Mouse (Mus musculus) stomach, postnatal 0 days (tissue): Measurements from ENCODE around the gene Ncl. TPM values are rescaled to one million over a fixed set of nuclear protein-coding genes. Genes with fewer than 3 reads are reported as not detected.

ENCODE experiments used
- ATAC-seq: fragments of 200-750 bp; cut with Nextera tagmentation; 2 replicates; pipeline ENCODE4 v1.8.0; 2017; ENCODE audit not compliant: low FRiP score, low TSS enrichment
- DNase-seq: peaks from one replicate; pipeline ENCODE4 v3.0.0-alpha.2; 2016; ENCODE audit warnings: low spot score
- H3K27ac ChIP-seq: fragments of 300-500 bp; sonication (generic); replicated peaks from 2 replicates; pipeline ENCODE4 v1.5.1; 2014; ENCODE audit warnings: mild to moderate bottlenecking, control low read depth
- H3K27me3 ChIP-seq: fragments of 300-500 bp; sonication (generic); 2 replicates; pipeline ENCODE4 v1.6.1; 2014; ENCODE audit warnings: low read length; ENCODE audit not compliant: control insufficient read depth, insufficient read depth
- H3K36me3 ChIP-seq: fragments of 300-500 bp; sonication (generic); 2 replicates; pipeline ENCODE4 v1.6.1; 2014; ENCODE audit warnings: low read length, mixed read lengths; ENCODE audit not compliant: control insufficient read depth, insufficient read depth
- H3K4me1 ChIP-seq: fragments of 300-500 bp; sonication (generic); replicated peaks from 2 replicates; pipeline ENCODE4 v1.6.1; 2014; ENCODE audit warnings: antibody characterized with exemption; ENCODE audit not compliant: control insufficient read depth, insufficient read depth
- H3K4me2 ChIP-seq: fragments of 300-500 bp; sonication (generic); replicated peaks from 2 replicates; pipeline ENCODE4 v1.6.1; 2014; ENCODE audit warnings: low read depth, mild to moderate bottlenecking, control low read depth, moderate library complexity
- H3K4me3 ChIP-seq: fragments of 300-500 bp; sonication (generic); 2 replicates; pipeline ENCODE4 v1.5.1; 2014; ENCODE audit warnings: low read depth, low read length, control low read depth
- H3K9ac ChIP-seq: fragments of 300-500 bp; sonication (generic); 2 replicates; pipeline ENCODE4 v1.6.1; 2014; ENCODE audit warnings: mild to moderate bottlenecking, low read length, control low read depth, mixed read lengths
- H3K9me3 ChIP-seq: fragments of 300-500 bp; sonication (generic); 2 replicates; pipeline ENCODE4 v1.6.1; 2016; ENCODE audit warnings: low read length; ENCODE audit not compliant: control insufficient read depth
- CTCF ChIP-seq: IDR thresholded peaks from 2 replicates; pipeline ENCODE4 v1.5.1; 2016; ENCODE audit warnings: antibody characterized with exemption, low read depth, mild to moderate bottlenecking, moderate library complexity
- EP300 ChIP-seq: optimal IDR thresholded peaks from 2 replicates; pipeline ENCODE3; 2016; ENCODE audit warnings: antibody characterized with exemption
- WGBS: fragments of 180-500 bp; shearing (Covaris S2); extraction: QIAGEN DNeasy Blood & Tissue Kit; methylation state at CpG from one replicate; pipeline ENCODE4 v1.1.7; 2014; 5-methylcytosine and 5-hydroxymethylcytosine counted together
- polyA plus RNA-seq: library from polyadenylated mRNA; unstranded; fragments of >200 nt; fragmentation: Nextera tagmentation; extraction: Ambion mirVana; gene quantifications from 2 replicates; pipeline ENCODE4 v1.2.1, GENCODE M21; 2015

The Ncl gene
- polyA plus RNA-seq, 1 experiment from 2014 or later, result 198 TPM

- no peaks in the 10 kb centered on the region for H3K9me3 ChIP-seq
- no peak overlapping the region for H3K27ac ChIP-seq
- H3K27me3 ChIP-seq, result no peaks in the 10 kb centered on the region
- peak; percentile 40 for ATAC-seq
- no peak overlapping the region for H3K9ac ChIP-seq
- no peak overlapping the region for H3K4me2 ChIP-seq
- TF ChIP-seq CTCF (peak; percentile 93), EP300 (no peak)
- H3K4me1 ChIP-seq, result no peaks in the 10 kb centered on the region
- peak; percentile 58 for DNase-seq
- 43% methylated on average over 10 of the region's 10 CpGs for WGBS
- no peak overlapping the region for H3K4me3 ChIP-seq
- no peaks in the 10 kb centered on the region for H3K36me3 ChIP-seq
Observed at GRCm38 (mm10) chr1:86371997-86372396, 12.8 kb upstream of the Ncl start.

GRCm38 (mm10) chr1:86368086-86368485, 8.9 kb upstream of the Ncl start:
- no peak for DNase-seq
- Histone ChIP-seq H3K36me3 (no peaks in the 10 kb centered on the region), H3K27ac (no peak overlapping the region), H3K9ac (no peak overlapping the region), H3K4me3 (no peak overlapping the region), H3K4me1 (no peaks in the 10 kb centered on the region), H3K27me3 (no peaks in the 10 kb centered on the region), H3K9me3 (no peaks in the 10 kb centered on the region), H3K4me2 (no peak overlapping the region)
- WGBS, result 76% methylated on average over 4 of the region's 4 CpGs
- no peak for ATAC-seq
- TF ChIP-seq EP300, result no peak
- no peak for TF ChIP-seq CTCF

GRCm38 (mm10) chr1:86363671-86364070, 4.5 kb upstream of the Ncl start:
- Histone ChIP-seq H3K27me3 (no peaks in the 10 kb centered on the region), H3K4me3 (no peak overlapping the region), H3K9me3 (no peaks in the 10 kb centered on the region), H3K36me3 (no peaks in the 10 kb centered on the region), H3K4me1 (no peaks in the 10 kb centered on the region), H3K27ac (no peak overlapping the region), H3K4me2 (no peak overlapping the region), H3K9ac (no peak overlapping the region)
- WGBS, result 20% methylated on average over 6 of the region's 6 CpGs
- DNase-seq (no peak), ATAC-seq (no peak)
- peak; percentile 66 for TF ChIP-seq CTCF
- no peak for TF ChIP-seq EP300

GRCm38 (mm10) chr1:86361852-86362615, 2.8 kb upstream of the Ncl start:
- no peak for DNase-seq
- Histone ChIP-seq H3K9ac (no peak overlapping the region), H3K9me3 (no peaks in the 10 kb centered on the region), H3K4me2 (no peak overlapping the region), H3K27me3 (no peaks in the 10 kb centered on the region), H3K36me3 (no peaks in the 10 kb centered on the region), H3K27ac (no peak overlapping the region), H3K4me3 (no peak overlapping the region), H3K4me1 (no peaks in the 10 kb centered on the region)
- ATAC-seq, result no peak
- TF ChIP-seq EP300 (no peak), CTCF (no peak)
- 78% methylated on average over 4 of the region's 4 CpGs for WGBS

GRCm38 (mm10) chr1:86360441-86360840, 1.2 kb upstream of the Ncl start:
- WGBS, result 15% methylated on average over 12 of the region's 12 CpGs
- Histone ChIP-seq H3K4me3 (peak overlapping the region; percentile 84), H3K9ac (peak overlapping the region; percentile 82), H3K27me3 (no peaks in the 10 kb centered on the region), H3K27ac (peak overlapping the region; percentile 84; the same call in 1 of the 2 replicates), H3K4me2 (peak overlapping the region; percentile 58), H3K36me3 (no peaks in the 10 kb centered on the region), H3K4me1 (no peaks in the 10 kb centered on the region), H3K9me3 (no peaks in the 10 kb centered on the region)
- ATAC-seq, result no peak
- DNase-seq, result no peak
- TF ChIP-seq EP300 (no peak), CTCF (no peak)

GRCm38 (mm10) chr1:86359798-86360179, 589 bp upstream of the Ncl start:
- H3K36me3 ChIP-seq, result peaks cover 6% of the 10 kb centered on the region; the same call in 1 of the 2 replicates
- TF ChIP-seq CTCF, result no peak
- no peak for TF ChIP-seq EP300
- DNase-seq (no peak), ATAC-seq (peak; percentile 23; the same call in 1 of the 2 replicates)
- H3K9me3 ChIP-seq, result no peaks in the 10 kb centered on the region
- H3K9ac ChIP-seq, result peak overlapping the region; percentile 82
- no peaks in the 10 kb centered on the region for H3K27me3 ChIP-seq
- no peaks in the 10 kb centered on the region for H3K4me1 ChIP-seq
- peak overlapping the region; percentile 84 for H3K27ac ChIP-seq
- peak overlapping the region; percentile 58 for H3K4me2 ChIP-seq
- under 1% methylated on average over 26 of the region's 26 CpGs for WGBS
- H3K4me3 ChIP-seq, result peak overlapping the region; percentile 84
